Mouse (Mus musculus) Patski (cell line): Measurements from ENCODE around the gene Suclg2. TPM values are rescaled to one million over a fixed set of nuclear protein-coding genes. Genes with fewer than 3 reads are reported as not detected.

Experiments
- ATAC-seq: fragments of 100-300 bp; one replicate; pipeline ENCODE4 v1.8.0; 2021
- CTCF ChIA-PET: fragments of 350-600 bp; sonication (Branson Sonifier 250); formaldehyde crosslinking; loops from one replicate; lab custom pipeline; 2022; ENCODE audit warnings: inconsistent platforms; lab: Charles Lee
- POLR2A ChIA-PET: fragments of 350-600 bp; sonication (Branson Sonifier 250); formaldehyde crosslinking; loops from one replicate; lab custom pipeline; 2022; ENCODE audit warnings: antibody characterized with exemption, inconsistent platforms; lab: Charles Lee
- DNase-seq: peaks from one replicate; pipeline ENCODE4 v3.0.0-alpha.2; 2011; ENCODE audit warnings: low read depth, low spot score
- H3K27me3 ChIP-seq: fragments of 371-371 bp; one replicate; pipeline ENCODE4 v1.5.1; 2021
- CTCF ChIP-seq: fragments of 100-300 bp; IDR thresholded peaks from one replicate; pipeline ENCODE4 v1.5.1; 2021
- in situ Hi-C: fragments of 300-500 bp; cut with MboI; formaldehyde crosslinking; loops from 3 replicates; pipeline ENCODE4 v1.11.1; 2018; ENCODE audit warnings: low pct_unique_long_range_greater_than_20kb, mixed read lengths
- polyA plus RNA-seq: library from polyadenylated mRNA; unstranded; gene quantifications from one replicate; pipeline ENCODE4 v1.2.3, GENCODE M21; 2021

The Suclg2 gene
- polyA plus RNA-seq, 1 experiment from 2014 or later, result 176 TPM

- ATAC-seq, result no peak
- H3K27me3 ChIP-seq, result no peaks in the 10 kb centered on the region
- ChIA-PET POLR2A (no interaction called here), CTCF (no interaction called here)
- in situ Hi-C loops, result no loop called here
- no peak for TF ChIP-seq CTCF
- no peak for DNase-seq
Observed at GRCm38 (mm10) chr6:95519846-95520245, 198.8 kb downstream of the Suclg2 start.

GRCm38 (mm10) chr6:95518406-95518805, 200.2 kb downstream of the Suclg2 start:
- no peaks in the 10 kb centered on the region for H3K27me3 ChIP-seq
- in situ Hi-C loops, result no loop called here
- TF ChIP-seq CTCF, result no peak
- CTCF ChIA-PET, result no interaction called here
- DNase-seq, result no peak
- POLR2A ChIA-PET, result no interaction called here
- ATAC-seq, result no peak

GRCm38 (mm10) chr6:95515721-95516120, 202.9 kb downstream of the Suclg2 start:
- no peaks in the 10 kb centered on the region for H3K27me3 ChIP-seq
- ChIA-PET CTCF (interaction anchor here (0.8 to 1.7 kb wide), 2 partner anchors 11 to 58 kb away, joined by 3 to 6 read pairs; no protein-coding TSS in a partner anchor), POLR2A (no interaction called here)
- DNase-seq (no peak), ATAC-seq (no peak)
- in situ Hi-C loops, result no loop called here
- no peak for TF ChIP-seq CTCF

GRCm38 (mm10) chr6:95514726-95515125, 203.9 kb downstream of the Suclg2 start:
- ChIA-PET POLR2A (no interaction called here), CTCF (interaction anchor here (1.7 kb wide), 1 partner anchor 59 kb away, joined by 6 read pairs; no protein-coding TSS in a partner anchor)
- in situ Hi-C loops, result no loop called here
- no peaks in the 10 kb centered on the region for H3K27me3 ChIP-seq
- ATAC-seq (no peak), DNase-seq (no peak)
- no peak for TF ChIP-seq CTCF

GRCm38 (mm10) chr6:95511689-95512088, 206.9 kb downstream of the Suclg2 start:
- POLR2A ChIA-PET, result no interaction called here
- H3K27me3 ChIP-seq, result no peaks in the 10 kb centered on the region
- TF ChIP-seq CTCF, result no peak
- DNase-seq (no peak), ATAC-seq (no peak)
- in situ Hi-C loops, result no loop called here
- CTCF ChIA-PET, result interaction anchor here (0.9 to 2.4 kb wide), 3 partner anchors 10 to 15 kb away, joined by 3 to 8 read pairs (median 3); no protein-coding TSS in a partner anchor

GRCm38 (mm10) chr6:95500771-95501170, 217.8 kb downstream of the Suclg2 start:
- ChIA-PET CTCF (interaction anchor here (1.0 kb wide), 2 partner anchors 20 to 37 kb away, joined by 3 read pairs; no protein-coding TSS in a partner anchor), POLR2A (no interaction called here)
- in situ Hi-C loops, result no loop called here
- H3K27me3 ChIP-seq, result no peaks in the 10 kb centered on the region
- DNase-seq, result no peak
- TF ChIP-seq CTCF, result no peak
- ATAC-seq, result no peak

GRCm38 (mm10) chr6:95499639-95500038, 219.0 kb downstream of the Suclg2 start:
- no peaks in the 10 kb centered on the region for H3K27me3 ChIP-seq
- ATAC-seq (no peak), DNase-seq (no peak)
- TF ChIP-seq CTCF, result no peak
- ChIA-PET POLR2A (no interaction called here), CTCF (interaction anchor here (1.0 kb wide), 1 partner anchor 12 kb away, joined by 3 read pairs; no protein-coding TSS in a partner anchor)
- in situ Hi-C loops, result no loop called here

- ATAC-seq (no peak), DNase-seq (no peak)
- POLR2A ChIA-PET, result no interaction called here
- CTCF ChIA-PET, result interaction anchor here (0.6 to 1.3 kb wide), 2 partner anchors 9 to 34 kb away, joined by 3 read pairs; no protein-coding TSS in a partner anchor
- H3K27me3 ChIP-seq, result no peaks in the 10 kb centered on the region
- TF ChIP-seq CTCF, result no peak
- in situ Hi-C loops, result no loop called here
Observed at GRCm38 (mm10) chr6:95492216-95492956, 226.2 kb downstream of the Suclg2 start.

- no peaks in the 10 kb centered on the region for H3K27me3 ChIP-seq
- ATAC-seq (no peak), DNase-seq (no peak)
- in situ Hi-C loops, result no loop called here
- CTCF ChIA-PET, result no interaction called here
- POLR2A ChIA-PET, result no interaction called here
- TF ChIP-seq CTCF, result no peak
Observed at GRCm38 (mm10) chr6:95491043-95491442, 227.6 kb downstream of the Suclg2 start.

- ChIA-PET CTCF (interaction anchor here (1.0 to 1.9 kb wide), 2 partner anchors 179 to 193 kb away, joined by 3 to 4 read pairs; no protein-coding TSS in a partner anchor), POLR2A (interaction anchor here (0.9 kb wide), 1 partner anchor 12 kb away, joined by 3 read pairs; no protein-coding TSS in a partner anchor)
- no peaks in the 10 kb centered on the region for H3K27me3 ChIP-seq
- TF ChIP-seq CTCF, result no peak
- DNase-seq (no peak), ATAC-seq (no peak)
- in situ Hi-C loops, result no loop called here
Observed at GRCm38 (mm10) chr6:95485791-95486190, 232.8 kb downstream of the Suclg2 start.
